ENCODE assay signal across 8 mouse cellular contexts in genomic region chr19:53945171-53946042, GRCm38 (mm10). TPM values are rescaled to one million over a fixed set of nuclear protein-coding genes. Genes with fewer than 3 reads are reported as not detected.
A peak's percentile ranks its signal among the peaks of the same experiment; 100 is the strongest.
DNase-seq lines count a peak whose midpoint lies in the region; ATAC-seq and TF ChIP-seq lines count a peak whose summit lies in the region.

No protein-coding gene starts in this region.

- H3K4me2 ChIP-seq in limb, embryonic 13.5 days (replicated peaks), result peak overlapping the region; percentile 75
- H3K4me2 ChIP-seq in midbrain, postnatal 0 days (ENCODE audit: low read depth, low read length, poor library complexity, severe bottlenecking), result peak overlapping the region; percentile 53
- peak overlapping the region; percentile 58 for H3K4me2 ChIP-seq in stomach, embryonic 14.5 days (replicated peaks; ENCODE audit: low read depth, low read length)

- no peaks in the 10 kb centered on the region for H3K27me3 ChIP-seq in limb, embryonic 13.5 days
- H3K27me3 ChIP-seq in midbrain, postnatal 0 days (ENCODE audit: insufficient read depth, low read length), result no peaks in the 10 kb centered on the region
- H3K27me3 ChIP-seq in stomach, embryonic 14.5 days (ENCODE audit: control insufficient read depth, insufficient read depth, low read length), result no peaks in the 10 kb centered on the region

- H3K9me3 ChIP-seq in limb, embryonic 13.5 days, result no peaks in the 10 kb centered on the region
- no peaks in the 10 kb centered on the region for H3K9me3 ChIP-seq in midbrain, postnatal 0 days (ENCODE audit: low read length)
- no peaks in the 10 kb centered on the region for H3K9me3 ChIP-seq in stomach, embryonic 14.5 days (ENCODE audit: control insufficient read depth, low read depth, low read length)

- peak overlapping the region; percentile 97 for H3K9ac ChIP-seq in limb, embryonic 13.5 days
- H3K9ac ChIP-seq in midbrain, postnatal 0 days (replicated peaks; ENCODE audit: low read length, poor library complexity, severe bottlenecking), result peak overlapping the region; percentile 87
- peak overlapping the region; percentile 93 for H3K9ac ChIP-seq in stomach, embryonic 14.5 days (replicated peaks; ENCODE audit: low read depth, low read length)

- DNase-seq in CD4-positive, CD25-positive, alpha-beta regulatory T cell, adult 2 months (ENCODE audit: low read depth, low spot score), result peak; percentile 64
- peak; percentile 23 to 47 for DNase-seq in cerebellum, postnatal 4 days (ENCODE audit: low spot score in 2 of 2)
- DNase-seq in gastrocnemius, postnatal 10 days, result peak; percentile 49
- peak; percentile 31 for DNase-seq in hindlimb bud, embryonic 11.5 days (ENCODE audit: extremely low spot score, low read depth, low spot score)
- peak; percentile 47 for DNase-seq in midbrain, postnatal 0 days (ENCODE audit: low spot score)

- peak overlapping the region; percentile 95 for H3K4me3 ChIP-seq in limb, embryonic 13.5 days
- peak overlapping the region; percentile 76 for H3K4me3 ChIP-seq in midbrain, postnatal 0 days (ENCODE audit: low read depth, low read length)
- H3K4me3 ChIP-seq in stomach, embryonic 14.5 days (ENCODE audit: low read depth, low read length), result peak overlapping the region; percentile 79

- TF ChIP-seq CTCF in midbrain, postnatal 0 days (IDR thresholded peaks at IDR 0.05), result no peak

- WGBS in limb, embryonic 13.5 days, result under 1% methylated on average over 29 of the region's 69 CpGs
- WGBS in midbrain, postnatal 0 days, result 1% methylated on average over 37 of the region's 69 CpGs
- WGBS in stomach, embryonic 14.5 days, result 1% methylated on average over 50 of the region's 69 CpGs

- no peaks in the 10 kb centered on the region; the same call in 1 of the 2 replicates for H3K36me3 ChIP-seq in limb, embryonic 13.5 days
- H3K36me3 ChIP-seq in midbrain, postnatal 0 days (ENCODE audit: insufficient read depth, low read length), result no peaks in the 10 kb centered on the region
- no peaks in the 10 kb centered on the region; the same call in 1 of the 2 replicates for H3K36me3 ChIP-seq in stomach, embryonic 14.5 days (ENCODE audit: control insufficient read depth, insufficient read depth, low read length)

- H3K4me1 ChIP-seq in limb, embryonic 13.5 days, result peaks cover 17% of the 10 kb centered on the region
- H3K4me1 ChIP-seq in midbrain, postnatal 0 days (ENCODE audit: insufficient read depth, low read length), result peaks cover 6% of the 10 kb centered on the region; the same call in 1 of the 2 replicates
- peaks cover 12% of the 10 kb centered on the region; the same call in 1 of the 2 replicates for H3K4me1 ChIP-seq in stomach, embryonic 14.5 days (ENCODE audit: control insufficient read depth, insufficient read depth, low read length)

- no peak for ATAC-seq in CD4-positive, CD25-positive, alpha-beta regulatory T cell, adult 4 months
- ATAC-seq in limb, embryonic 13.5 days (ENCODE audit: low FRiP score, low read depth), result peak; percentile 12
- ATAC-seq in midbrain, postnatal 0 days (ENCODE audit: low FRiP score), result no peak; the same call in 1 of the 2 replicates
- ATAC-seq in stomach, embryonic 14.5 days (ENCODE audit: insufficient number of reproducible peaks, insufficient read depth, low FRiP score, low read depth), result peak; percentile 14

- H3K27ac ChIP-seq in limb, embryonic 13.5 days, result peak overlapping the region; percentile 96
- peak overlapping the region; percentile 86 for H3K27ac ChIP-seq in midbrain, postnatal 0 days (ENCODE audit: low read depth, low read length)
- H3K27ac ChIP-seq in stomach, embryonic 14.5 days (ENCODE audit: low read length), result peak overlapping the region; percentile 98

RNA-seq across cellular contexts. Expression of gene Bbip1, which starts 1.0 kb away (rescaled TPM):
- 100 to 1,000 TPM; 101 to 113 TPM for polyA plus RNA-seq in CD4-positive, CD25-positive, alpha-beta regulatory T cell, adult 4 months (2017; shearing (Covaris generic))
- total RNA-seq in gastrocnemius, postnatal 10 days (2021), result 10 to 100 TPM; 41.6 to 45.5 TPM
- polyA plus RNA-seq in limb, embryonic 13.5 days (2015; fragmentation: Nextera tagmentation; extraction: Ambion mirVana), result 81.4 and 83.3 TPM in 2 replicates
- total RNA-seq in midbrain, postnatal 0 days (2014; rRNA removed), result 74.2 and 95.7 TPM in 2 replicates
- 154 and 158 TPM in 2 replicates for polyA plus RNA-seq in midbrain, postnatal 0 days (2015; fragmentation: Nextera tagmentation; extraction: Ambion mirVana)
- 94.8 and 100 TPM in 2 replicates for polyA plus RNA-seq in stomach, embryonic 14.5 days (2014; fragmentation: Nextera tagmentation; extraction: Ambion mirVana)

RNA-seq across cellular contexts. Expression of gene Shoc2, which starts 1.3 kb away (rescaled TPM):
- polyA plus RNA-seq in CD4-positive, CD25-positive, alpha-beta regulatory T cell, adult 4 months (2017; shearing (Covaris generic)), result 10 to 100 TPM; 65.7 to 68.8 TPM
- total RNA-seq in gastrocnemius, postnatal 10 days (2021), result 10 to 100 TPM; 25.2 to 29.8 TPM
- polyA plus RNA-seq in limb, embryonic 13.5 days (2015; fragmentation: Nextera tagmentation; extraction: Ambion mirVana), result 39.1 and 46.6 TPM in 2 replicates
- total RNA-seq in midbrain, postnatal 0 days (2014; rRNA removed), result 77.3 and 85.1 TPM in 2 replicates
- polyA plus RNA-seq in midbrain, postnatal 0 days (2015; fragmentation: Nextera tagmentation; extraction: Ambion mirVana), result 46.2 and 49.4 TPM in 2 replicates
- 61.8 and 68.0 TPM in 2 replicates for polyA plus RNA-seq in stomach, embryonic 14.5 days (2014; fragmentation: Nextera tagmentation; extraction: Ambion mirVana)

RNA-seq across cellular contexts. Expression of gene Pdcd4, which starts 53.4 kb away (rescaled TPM):
- 100 to 1,000 TPM; 447 to 643 TPM for polyA plus RNA-seq in CD4-positive, CD25-positive, alpha-beta regulatory T cell, adult 4 months (2017; shearing (Covaris generic))
- total RNA-seq in gastrocnemius, postnatal 10 days (2021), result 10 to 100 TPM; 27.6 to 32.3 TPM
- polyA plus RNA-seq in limb, embryonic 13.5 days (2015; fragmentation: Nextera tagmentation; extraction: Ambion mirVana), result 119 and 120 TPM in 2 replicates
- total RNA-seq in midbrain, postnatal 0 days (2014; rRNA removed), result 19.5 and 19.8 TPM in 2 replicates
- polyA plus RNA-seq in midbrain, postnatal 0 days (2015; fragmentation: Nextera tagmentation; extraction: Ambion mirVana), result 77.3 and 96.7 TPM in 2 replicates
- 115 and 123 TPM in 2 replicates for polyA plus RNA-seq in stomach, embryonic 14.5 days (2014; fragmentation: Nextera tagmentation; extraction: Ambion mirVana)

Comparison
In these comparisons a context has a peak if more than half of its experiments do, and no peak if none do; other contexts are left out.
1. ATAC-seq: peak in limb, embryonic 13.5 days (single experiment) and stomach, embryonic 14.5 days (single experiment); none in CD4-positive, CD25-positive, alpha-beta regulatory T cell, adult 4 months (single experiment) and midbrain, postnatal 0 days (single experiment).
2. Peak in every context shown above with its lines, with median percentiles within 50 percentile points of each other: DNase-seq, H3K27ac ChIP-seq, H3K4me2 ChIP-seq, H3K4me3 ChIP-seq and H3K9ac ChIP-seq.